Mouse (Mus musculus) heart, adult 2 months (tissue): ENCODE measurements around the gene Wdr45. TPM values are rescaled to one million over a fixed set of nuclear protein-coding genes. Genes with fewer than 3 reads are reported as not detected.
A peak's percentile ranks its signal among the peaks of the same experiment; 100 is the strongest.

Source experiments
- DNase-seq, 2 experiments: peaks; one replicate each; pipeline ENCODE4 v3.0.0; 2021
- H3K27ac ChIP-seq: fragments of 200-600 bp; 2 replicates; pipeline ENCODE4 v1.8.1; 2022
- H3K27me3 ChIP-seq: fragments of 200-500 bp; 2 replicates; pipeline ENCODE4 v1.6.1; 2012; ENCODE audit warnings: mild to moderate bottlenecking, low read length, inconsistent platforms, mixed read lengths; ENCODE audit not compliant: control insufficient read depth, insufficient read depth
- H3K36me3 ChIP-seq: fragments of 200-500 bp; 2 replicates; pipeline ENCODE4 v1.6.1; 2012; ENCODE audit warnings: low read length, inconsistent platforms; ENCODE audit not compliant: control insufficient read depth, insufficient read depth
- H3K4me1 ChIP-seq: fragments of 200-500 bp; 2 replicates; pipeline ENCODE4 v1.6.1; 2011; ENCODE audit warnings: low read length; ENCODE audit not compliant: control insufficient read depth, insufficient read depth
- H3K4me3 ChIP-seq: fragments of 200-600 bp; 2 replicates; pipeline ENCODE4 v1.8.1; 2022
- H3K79me2 ChIP-seq: fragments of 200-500 bp; replicated peaks from 2 replicates; pipeline ENCODE4 v1.6.1; 2012; ENCODE audit warnings: mild to moderate bottlenecking, inconsistent platforms, low read length, moderate library complexity, mixed read lengths; ENCODE audit not compliant: control insufficient read depth, insufficient read depth
- H3K9ac ChIP-seq: fragments of 200-500 bp; 2 replicates; pipeline ENCODE4 v1.6.1; 2012; ENCODE audit warnings: low read depth, mild to moderate bottlenecking, control low read depth, inconsistent platforms, low read length, mixed read lengths
- CTCF ChIP-seq: fragments of 200-600 bp; IDR thresholded peaks from 2 replicates; pipeline ENCODE4 v1.8.1; 2022; ENCODE audit warnings: antibody characterized with exemption, mild to moderate bottlenecking, moderate library complexity
- EP300 ChIP-seq: fragments of 200-500 bp; IDR thresholded peaks from 2 replicates; pipeline ENCODE4 v1.6.1; 2011; ENCODE audit warnings: low read depth, low read length, control low read depth; ENCODE audit not compliant: insufficient read depth
- POLR2A ChIP-seq: fragments of 200-500 bp; IDR thresholded peaks from 2 replicates; pipeline ENCODE4 v1.6.1; 2011; ENCODE audit warnings: mild to moderate bottlenecking, low read depth, low read length, control low read depth; ENCODE audit not compliant: insufficient read depth
- WGBS: fragments of 180-500 bp; shearing (Covaris S2); methylation state at CpG from one replicate; pipeline ENCODE4 v1.1.7; 2018; 5-methylcytosine and 5-hydroxymethylcytosine counted together
- intact Hi-C: fragments of 180-260 bp; cut with DNase I; formaldehyde crosslinking; loops from one replicate; pipeline ENCODE4 v1.15.1; 2025
- polyA plus RNA-seq: library from polyadenylated mRNA; depleted of rRNA; stranded (reverse); fragments of >200 nt; gene quantifications from 2 replicates; pipeline ENCODE4 v1.2.3, GENCODE M21; 2012
- total RNA-seq, 2 experiments: library from RNA; stranded (reverse); gene quantifications; 2 replicates each; pipeline ENCODE4 v1.2.3; 2021

Gene Wdr45
- total and polyA plus RNA-seq, 3 experiments, result 41.3 to 48.3 (median 42.5) TPM

GRCm38 (mm10) chrX:7722691-7723090 is 8.6 kb downstream of the Wdr45 start:
- intact Hi-C loops, result loop anchor here (10.0 kb wide), 1 partner anchor 352 kb away; the partner anchor contains the start of gene Suv39h1
- Histone ChIP-seq H3K4me3 (peak overlapping the region; percentile 53), H3K4me1 (no peaks in the 10 kb centered on the region), H3K27ac (peak overlapping the region; percentile 98), H3K36me3 (no peaks in the 10 kb centered on the region), H3K79me2 (no peaks in the 10 kb centered on the region), H3K9ac (peak overlapping the region; percentile 85; the same call in 1 of the 2 replicates), H3K27me3 (no peaks in the 10 kb centered on the region)
- WGBS, result 7% methylated on average over 4 of the region's 4 CpGs
- DNase-seq, result no peak
- TF ChIP-seq POLR2A, result no peak
- no peak for TF ChIP-seq EP300
- TF ChIP-seq CTCF, result no peak

- no peak for DNase-seq
Measured at GRCm38 (mm10) chrX:7724135-7724534, 10.0 kb downstream of the Wdr45 start.

GRCm38 (mm10) chrX:7725841-7726240 is 11.7 kb downstream of the Wdr45 start:
- Histone ChIP-seq H3K4me1 (no peaks in the 10 kb centered on the region; the same call in 1 of the 2 replicates), H3K9ac (no peak overlapping the region), H3K79me2 (no peaks in the 10 kb centered on the region), H3K27me3 (no peaks in the 10 kb centered on the region), H3K27ac (no peak overlapping the region), H3K36me3 (no peaks in the 10 kb centered on the region), H3K4me3 (no peak overlapping the region)
- DNase-seq, result no peak
- WGBS, result 81% methylated on average over 12 of the region's 12 CpGs
- TF ChIP-seq EP300 (no peak), POLR2A (no peak), CTCF (no peak)
- intact Hi-C loops, result loop anchor here (10.0 kb wide), 1 partner anchor 349 kb away; the partner anchor contains the start of gene Suv39h1

More at GRCm38 (mm10) chrX:7724135-7724534, 10.0 kb downstream of the Wdr45 start:
- intact Hi-C loops, result loop anchor here (10.0 kb wide), 1 partner anchor 351 kb away; the partner anchor contains the start of gene Suv39h1
- Histone ChIP-seq H3K27me3 (no peaks in the 10 kb centered on the region), H3K9ac (no peak overlapping the region), H3K36me3 (no peaks in the 10 kb centered on the region), H3K4me3 (no peak overlapping the region), H3K79me2 (no peaks in the 10 kb centered on the region), H3K27ac (no peak overlapping the region), H3K4me1 (no peaks in the 10 kb centered on the region; the same call in 1 of the 2 replicates)
- no peak for TF ChIP-seq EP300
- TF ChIP-seq CTCF, result no peak
- no peak for TF ChIP-seq POLR2A
- 82% methylated on average over 7 of the region's 7 CpGs for WGBS

GRCm38 (mm10) chrX:7727176-7727575 is 13.0 kb downstream of the Wdr45 start:
- H3K4me3 ChIP-seq, result no peak overlapping the region
- intact Hi-C loops, result loop anchor here (10.0 kb wide), 1 partner anchor 348 kb away; the partner anchor contains the start of gene Suv39h1
- H3K36me3 ChIP-seq, result no peaks in the 10 kb centered on the region
- no peaks in the 10 kb centered on the region for H3K79me2 ChIP-seq
- TF ChIP-seq POLR2A (no peak), CTCF (no peak), EP300 (no peak)
- DNase-seq, result no peak
- no peak overlapping the region for H3K9ac ChIP-seq
- no peak overlapping the region for H3K27ac ChIP-seq
- WGBS, result 87% methylated on average over 13 of the region's 13 CpGs
- no peaks in the 10 kb centered on the region for H3K27me3 ChIP-seq
- H3K4me1 ChIP-seq, result no peaks in the 10 kb centered on the region; the same call in 1 of the 2 replicates

DNA sequence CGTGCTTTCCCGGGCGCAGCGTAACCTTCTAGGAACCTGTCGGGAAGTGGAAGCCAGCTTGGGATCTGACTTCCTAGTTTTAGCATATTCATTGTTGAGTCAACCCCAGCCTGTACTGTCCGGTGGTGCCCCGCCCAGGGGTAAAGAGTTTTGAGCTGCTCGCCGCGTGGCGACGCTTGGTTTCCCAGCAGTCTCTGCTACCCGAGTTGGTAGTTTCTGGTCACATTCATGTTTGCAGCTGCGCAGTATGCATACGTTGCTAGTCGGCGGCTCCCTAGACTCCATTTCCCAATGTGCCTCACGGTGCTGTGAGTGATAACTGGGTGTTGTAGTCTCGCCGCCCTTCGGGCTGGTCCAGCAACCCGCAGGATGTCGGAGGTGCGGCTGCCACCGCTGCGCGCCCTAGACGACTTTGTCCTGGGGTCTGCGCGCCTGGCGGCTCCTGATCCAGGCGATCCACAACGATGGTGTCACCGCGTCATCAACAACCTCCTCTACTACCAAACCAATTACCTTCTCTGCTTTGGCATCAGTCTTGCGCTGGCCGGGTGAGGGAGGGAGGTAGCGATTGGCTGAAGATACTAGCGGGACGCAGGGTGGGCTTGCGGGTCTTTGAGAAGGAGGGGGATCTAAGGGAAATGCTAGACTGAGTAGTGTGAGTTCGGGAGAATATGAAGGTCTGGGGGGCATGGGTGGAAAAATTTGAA is 14.2 kb downstream of the Wdr45 start, which contains the start of gene Praf2:
Gene Praf2, plus strand, starts transcription at position 225 of the 707 bp plus-strand sequence.
- no peak for TF ChIP-seq CTCF
- 0 out of 2 replicates have a peak, but pooled peaks have one; percentile 30 for TF ChIP-seq EP300
- TF ChIP-seq POLR2A, result peak; percentile 77
- Histone ChIP-seq H3K4me3 (peak within 1 kb of the TSS; percentile 38), H3K27me3 (no peaks in the 10 kb centered on the region), H3K27ac (peak within 1 kb of the TSS; percentile 52), H3K79me2 (no peaks in the 10 kb centered on the region), H3K36me3 (no peaks in the 10 kb centered on the region), H3K9ac (peak within 1 kb of the TSS; percentile 68), H3K4me1 (no peaks in the 10 kb centered on the region; the same call in 1 of the 2 replicates)
- DNase-seq, result peak; percentile 72 to 87
- WGBS, result 12% methylated on average over 42 of the region's 42 CpGs
- intact Hi-C loops, result loop anchor here (10.0 kb wide), 1 partner anchor 346 kb away; the partner anchor contains the start of gene Suv39h1

DNA sequence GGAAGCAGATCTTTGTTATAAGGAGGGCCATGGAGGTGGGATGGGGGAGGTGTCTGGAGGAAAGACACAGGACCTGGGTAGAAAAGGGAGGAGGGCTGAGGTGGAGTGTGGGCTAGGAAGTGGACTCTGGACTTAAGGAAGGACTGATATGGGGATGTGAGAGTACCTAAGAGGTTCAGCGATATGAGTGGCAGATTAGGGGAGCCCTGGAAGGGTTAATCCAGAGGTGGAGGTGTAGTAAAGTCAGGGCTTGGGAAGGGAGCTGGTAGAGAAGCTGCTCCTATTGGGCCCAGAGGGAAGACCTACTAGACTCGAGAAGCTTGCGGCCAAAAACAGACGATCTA is 14.8 kb downstream of the Wdr45 start:
- no peaks in the 10 kb centered on the region for H3K36me3 ChIP-seq
- H3K9ac ChIP-seq, result peak overlapping the region; percentile 68
- DNase-seq, result no peak
- no peak overlapping the region for H3K27ac ChIP-seq
- H3K27me3 ChIP-seq, result no peaks in the 10 kb centered on the region
- H3K4me3 ChIP-seq, result peak overlapping the region; percentile 38
- no peaks in the 10 kb centered on the region for H3K79me2 ChIP-seq
- no peaks in the 10 kb centered on the region; the same call in 1 of the 2 replicates for H3K4me1 ChIP-seq
- 28% methylated on average over 4 of the region's 4 CpGs for WGBS
- TF ChIP-seq EP300 (no peak), CTCF (no peak), POLR2A (no peak)
- intact Hi-C loops, result loop anchor here (10.0 kb wide), 1 partner anchor 346 kb away; the partner anchor contains the start of gene Suv39h1
